Mouse (Mus musculus) cortical plate, adult 2 months (tissue): Measurements from ENCODE around the gene Syt16.

Experiments used
- CTCF ChIP-seq: fragments of 200-500 bp; IDR thresholded peaks from 2 replicates; pipeline ENCODE4 v1.5.1; 2011; ENCODE audit warnings: mild to moderate bottlenecking, control low read depth, low read length; ENCODE audit not compliant: insufficient read depth; ENCODE audit errors: extremely low read depth
- POLR2A ChIP-seq: fragments of 200-500 bp; IDR thresholded peaks from 2 replicates; pipeline ENCODE4 v1.6.1; 2011; ENCODE audit warnings: mild to moderate bottlenecking, low read length, control low read depth; ENCODE audit not compliant: insufficient read depth; ENCODE audit errors: extremely low read depth

DNA sequence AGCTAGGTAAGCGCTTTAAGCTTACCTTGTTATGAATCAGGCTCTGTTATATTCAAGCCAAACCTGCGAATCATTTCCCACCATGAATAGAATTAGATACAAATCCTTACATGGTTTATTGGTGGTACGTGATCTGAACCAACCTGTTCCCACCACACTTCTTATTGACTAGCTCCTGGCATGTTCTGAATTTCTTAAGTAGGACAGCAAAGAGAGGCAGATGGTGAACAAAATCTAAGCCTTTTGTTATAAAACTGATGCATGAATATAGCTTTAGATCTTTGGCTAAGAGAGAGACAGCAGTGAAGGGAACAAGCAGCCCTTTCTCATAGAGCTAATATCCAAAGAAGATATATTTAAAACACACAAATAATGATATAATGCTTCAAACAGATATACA, 83.7 kb downstream of the Syt16 start:
- TF ChIP-seq POLR2A, result no peak
- no peak for TF ChIP-seq CTCF
